Mouse (Mus musculus): Measurements from ENCODE around the gene Ksr2.
A peak's percentile ranks its signal among the peaks of the same experiment; 100 is the strongest.

The Ksr2 gene

DNA sequence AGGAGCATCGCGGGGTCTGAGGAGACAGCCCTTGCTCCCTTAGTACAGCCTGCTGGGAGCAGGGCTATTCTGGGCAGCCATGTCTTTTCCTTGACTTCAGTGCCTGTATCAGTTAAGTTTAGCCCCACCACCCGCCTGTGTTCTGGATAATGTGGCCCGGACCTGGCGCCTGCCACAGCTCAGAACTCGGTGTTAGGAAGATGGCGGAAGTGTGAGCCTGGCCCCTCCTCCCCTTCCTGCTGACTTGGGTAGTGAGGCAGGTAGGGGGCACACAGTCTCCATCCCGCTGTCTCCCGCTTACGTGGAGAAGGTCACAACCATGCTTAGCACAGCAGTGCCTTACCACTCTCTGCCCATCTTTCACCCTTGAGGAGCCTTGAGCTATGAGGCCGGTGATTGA is 68.2 kb downstream of the Ksr2 start:
- DNase-seq (ENCODE audit: low spot score in 2 of 2) = no peak

GRCm38 (mm10) chr5:117485411-117485810 is 71.6 kb downstream of the Ksr2 start:
- no peak for DNase-seq (ENCODE audit: low spot score in 2 of 2)

DNA sequence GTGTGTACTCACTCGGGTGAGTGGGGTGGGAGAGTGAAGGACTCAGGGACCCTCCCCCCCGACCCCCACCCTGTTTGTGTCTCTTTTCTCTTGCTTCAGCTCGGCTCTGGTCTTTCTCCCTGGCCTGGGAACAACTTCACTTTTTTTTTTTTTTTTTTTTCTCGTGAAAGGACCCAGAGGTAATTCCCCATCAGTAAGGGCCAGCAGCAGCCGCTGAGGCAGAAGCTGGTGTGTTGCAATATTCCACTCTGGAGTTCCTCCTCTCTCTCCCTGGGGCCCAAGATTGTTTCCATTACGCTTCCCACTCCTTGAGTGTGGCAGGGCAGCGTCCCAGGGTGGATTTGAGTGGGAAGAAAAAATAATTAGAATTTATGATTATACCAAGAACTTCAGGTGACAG is 72.3 kb downstream of the Ksr2 start:
- DNase-seq (ENCODE audit: low spot score in 2 of 2) = no peak

- DNase-seq (ENCODE audit: low spot score in 2 of 2) = peak in 1 of 2 experiments; percentile 25
Measured at GRCm38 (mm10) chr5:117488155-117488554, 74.4 kb downstream of the Ksr2 start.

DNA sequence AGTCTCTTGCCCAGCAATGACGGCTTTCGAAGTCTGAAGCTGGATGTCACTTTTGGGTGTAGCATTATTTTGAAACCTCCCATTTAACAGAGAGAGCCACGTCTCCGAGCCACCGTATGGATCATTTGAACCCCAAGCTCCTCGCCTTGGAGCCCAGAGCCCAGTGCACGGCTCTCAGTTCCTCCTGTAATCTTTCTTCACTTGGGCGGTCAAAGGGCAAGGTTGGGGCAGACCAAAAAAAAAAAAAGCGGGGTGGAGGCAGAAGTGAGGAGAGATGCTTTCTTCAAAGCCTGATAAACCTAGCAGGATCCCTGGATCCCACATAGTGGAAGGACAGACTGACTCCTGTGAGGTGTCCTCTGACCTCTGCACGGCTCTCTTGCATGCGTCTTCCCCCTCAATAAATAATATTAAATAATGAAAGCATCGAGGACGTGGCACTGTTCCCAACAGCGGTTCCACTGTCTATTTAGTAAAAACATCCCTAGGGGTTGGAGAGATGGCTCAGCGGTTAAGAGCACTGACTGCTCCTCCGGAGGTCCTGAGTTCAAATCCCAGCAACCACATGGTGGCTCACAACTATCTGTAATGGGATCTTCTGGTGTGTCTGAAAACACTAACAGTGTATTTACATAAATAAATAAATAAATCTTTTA is 75.0 kb downstream of the Ksr2 start:
- no peak for DNase-seq (ENCODE audit: low spot score in 2 of 2)

DNA sequence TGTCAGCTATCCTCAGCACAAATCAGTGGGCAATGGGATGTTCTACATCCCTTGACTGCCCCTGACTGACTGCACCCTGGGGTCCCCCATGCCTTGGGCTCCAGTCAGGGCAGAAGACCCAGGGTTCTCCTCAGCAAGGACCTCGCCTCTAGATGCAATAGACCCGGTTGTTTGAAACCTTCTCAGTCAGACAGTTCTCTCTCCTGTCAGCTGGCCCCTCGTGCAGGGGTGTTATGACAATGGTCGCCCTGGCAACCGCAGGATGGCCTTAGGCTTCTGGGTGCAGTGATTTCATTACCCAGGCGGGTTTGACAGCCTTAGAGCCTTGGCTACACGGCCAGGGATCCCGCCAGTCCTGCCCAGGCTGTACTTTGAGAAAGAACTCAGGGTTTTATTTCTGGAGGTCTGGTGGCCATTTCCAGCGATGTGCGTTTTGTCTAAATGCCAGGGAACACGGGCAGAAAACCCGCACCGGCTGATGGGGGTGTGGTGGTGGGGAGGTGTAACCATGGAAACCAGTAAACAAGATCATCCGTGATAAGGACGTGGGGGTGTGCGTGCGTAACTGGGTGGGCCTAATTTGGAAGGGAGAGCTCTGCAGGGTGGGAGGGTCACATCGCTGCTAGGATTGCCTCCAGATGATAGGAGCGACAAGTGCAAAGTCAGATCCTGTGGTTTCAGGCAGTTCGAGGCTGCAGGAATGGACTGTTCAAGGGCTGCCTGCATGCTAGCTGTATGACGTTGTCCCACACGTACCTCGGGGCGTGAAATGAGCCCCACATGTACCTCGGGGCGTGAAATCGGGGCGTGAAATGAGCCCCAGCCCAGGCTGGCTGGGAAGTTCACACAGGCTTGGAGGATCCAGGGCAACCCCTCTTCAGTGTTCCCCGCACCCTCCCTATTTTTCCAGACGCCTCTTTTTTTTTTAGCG is 79.4 kb downstream of the Ksr2 start:
- no peak for DNase-seq (ENCODE audit: low spot score in 2 of 2)

GRCm38 (mm10) chr5:117493947-117494346 is 80.1 kb downstream of the Ksr2 start:
- DNase-seq (ENCODE audit: low spot score in 2 of 2) = peak in 1 of 2 experiments; percentile 36

DNA sequence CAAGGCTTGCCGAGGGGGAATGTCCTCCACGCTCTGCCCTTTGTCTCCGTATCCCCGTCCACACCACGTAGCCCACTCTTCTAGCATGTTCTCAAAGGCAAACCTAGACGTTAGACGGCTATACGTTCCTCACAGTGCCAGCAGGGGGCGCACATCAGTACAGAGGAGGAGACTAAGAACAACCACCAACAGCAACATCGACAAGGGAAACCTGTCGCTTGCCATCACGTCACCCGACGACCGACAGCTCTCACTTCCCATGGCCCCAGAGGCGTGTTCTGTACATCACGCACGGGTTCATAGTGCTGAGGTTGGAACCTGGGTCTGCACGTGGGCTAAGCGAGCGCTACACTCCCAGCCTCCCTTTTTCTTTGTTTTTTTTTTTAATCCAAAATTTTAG is 83.3 kb downstream of the Ksr2 start:
- no peak for DNase-seq (ENCODE audit: low spot score in 2 of 2)

DNA sequence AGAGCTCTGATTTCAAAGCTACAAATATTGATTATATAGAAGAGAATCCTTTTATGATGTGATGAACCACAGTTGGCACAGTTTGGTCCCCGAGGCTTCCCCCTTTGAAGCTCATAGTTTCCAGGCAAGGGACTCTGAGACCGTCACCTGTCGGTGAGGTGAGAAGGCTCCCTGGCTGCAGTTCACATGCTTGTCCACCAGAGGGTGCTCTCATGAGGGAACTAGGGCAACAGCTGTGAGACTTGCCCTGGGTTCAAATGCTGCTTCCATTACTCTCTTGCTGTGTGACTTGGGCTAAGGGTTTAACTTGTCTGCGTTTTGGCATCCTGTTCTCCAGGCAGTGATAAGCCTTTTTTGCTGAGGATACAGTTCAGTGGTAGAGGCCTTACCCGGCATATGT is 88.8 kb downstream of the Ksr2 start:
- no peak for DNase-seq (ENCODE audit: low spot score in 2 of 2)

- DNase-seq (ENCODE audit: low spot score in 2 of 2) = no peak
Measured at GRCm38 (mm10) chr5:117504431-117504830, 90.6 kb downstream of the Ksr2 start.

- peak; percentile 57 to 84 for DNase-seq (ENCODE audit: low spot score in 2 of 2)
Measured at GRCm38 (mm10) chr5:117505204-117505603, 91.4 kb downstream of the Ksr2 start.

DNA sequence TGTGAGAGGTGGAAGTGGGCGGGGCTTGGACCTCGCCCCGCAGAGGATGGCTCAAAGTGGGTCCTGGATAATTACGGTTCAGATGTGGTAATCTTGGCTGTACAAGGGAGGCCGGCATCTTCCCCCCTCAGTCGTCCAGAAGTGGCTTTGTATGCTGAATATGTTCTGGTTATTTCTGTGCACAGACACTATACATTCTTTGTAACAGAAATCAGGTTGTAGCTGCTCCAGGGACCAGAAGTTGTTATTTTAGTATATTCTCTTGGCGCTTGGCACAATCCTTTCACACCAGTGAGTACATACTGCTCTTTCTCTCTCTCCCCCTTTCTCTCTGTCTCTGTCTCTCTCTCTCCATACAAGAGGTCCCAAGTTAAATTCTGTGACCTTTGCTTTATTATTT is 92.0 kb downstream of the Ksr2 start:
- no peak for DNase-seq (ENCODE audit: low spot score in 2 of 2)

DNA sequence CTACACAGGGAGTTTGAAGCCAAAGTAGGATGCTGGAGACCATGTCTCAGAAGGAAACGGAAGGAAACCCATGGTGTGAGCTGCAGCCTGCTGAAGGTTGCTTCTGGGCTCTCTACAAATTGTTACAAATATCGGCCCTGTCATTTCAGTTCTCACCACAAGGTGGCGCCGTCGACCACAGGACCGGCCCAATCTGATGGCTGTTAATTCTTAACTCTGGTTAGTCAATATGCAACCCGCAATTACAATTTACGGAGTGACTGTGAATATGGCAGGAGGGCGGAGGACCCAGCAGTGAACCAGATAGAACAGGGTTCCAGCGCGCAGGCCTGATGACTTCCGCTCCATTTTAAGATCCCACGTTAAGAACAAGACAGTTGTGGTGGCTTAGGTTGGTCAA is 92.6 kb downstream of the Ksr2 start:
- peak; percentile 50 to 84 for DNase-seq (ENCODE audit: low spot score in 2 of 2)

- peak; percentile 42 to 66 for DNase-seq (ENCODE audit: low spot score in 2 of 2)
Measured at GRCm38 (mm10) chr5:117509511-117510375, 95.9 kb downstream of the Ksr2 start.

DNA sequence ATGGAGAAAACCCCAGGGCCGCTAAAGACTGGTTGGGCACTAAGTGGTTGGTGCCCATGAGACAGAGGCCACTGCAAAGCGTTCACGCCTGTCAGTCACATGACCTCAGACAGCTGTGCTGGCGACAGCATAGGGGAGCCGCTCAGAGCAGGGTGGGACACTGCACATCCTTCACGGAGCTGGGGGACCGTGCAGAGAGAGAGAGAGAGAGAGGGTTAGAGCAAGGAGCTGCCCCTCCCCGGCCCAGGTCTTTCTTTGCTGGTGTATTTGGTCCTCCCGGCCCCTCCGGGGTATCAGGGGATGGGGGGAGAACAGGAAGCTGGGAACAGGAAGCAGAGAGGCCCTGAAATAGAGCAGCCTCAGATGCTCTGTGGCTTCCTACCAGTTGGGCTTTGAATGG is 97.1 kb downstream of the Ksr2 start:
- no peak for DNase-seq (ENCODE audit: low spot score in 2 of 2)

- no peak for DNase-seq (ENCODE audit: low spot score in 2 of 2)
Measured at GRCm38 (mm10) chr5:117515396-117515795, 101.6 kb downstream of the Ksr2 start.

DNA sequence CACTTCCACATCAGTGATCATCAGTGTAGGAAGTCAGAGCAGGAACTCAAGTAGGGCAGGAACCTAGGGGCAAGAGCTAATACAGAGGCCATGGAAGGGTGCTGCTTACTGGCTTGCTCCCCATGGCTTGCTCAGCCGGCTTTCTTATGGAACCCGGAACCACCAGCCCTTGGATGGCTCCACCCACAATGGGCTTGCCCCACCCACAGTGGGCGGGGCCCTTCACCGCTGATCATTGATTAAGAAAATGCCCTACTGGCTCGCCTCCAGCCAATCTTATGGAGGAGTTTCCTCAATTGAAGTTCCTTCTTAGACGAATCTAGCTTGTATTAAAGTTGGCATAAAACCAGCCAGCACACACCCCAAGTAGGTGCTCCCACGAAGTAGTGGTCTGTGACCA is 102.1 kb downstream of the Ksr2 start:
- no peak for DNase-seq (ENCODE audit: low spot score in 2 of 2)

DNA sequence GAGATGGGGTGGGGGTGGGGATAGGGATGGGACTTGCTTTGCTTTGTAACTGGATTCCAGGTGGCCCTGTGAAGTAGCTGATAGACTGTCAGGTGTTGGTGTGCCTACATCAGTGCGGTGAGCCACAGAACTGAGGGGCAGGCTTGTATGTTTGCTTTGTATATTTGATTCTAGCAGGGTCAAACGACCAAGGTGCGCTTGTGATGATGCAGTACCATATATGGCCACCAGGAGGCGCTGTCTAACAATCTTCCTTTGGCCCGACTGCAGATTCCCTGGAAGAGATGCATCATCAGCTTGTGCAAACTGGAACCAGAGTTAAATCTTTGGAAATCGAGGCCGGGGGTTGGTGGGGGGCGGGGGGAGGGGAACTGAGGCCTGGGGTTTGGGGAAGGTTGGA is 102.8 kb downstream of the Ksr2 start:
- peak; percentile 37 to 80 for DNase-seq (ENCODE audit: low spot score in 2 of 2)

- DNase-seq (ENCODE audit: low spot score in 2 of 2) = no peak
Measured at GRCm38 (mm10) chr5:117519858-117520495, 106.2 kb downstream of the Ksr2 start.

GRCm38 (mm10) chr5:117521156-117521555 is 107.4 kb downstream of the Ksr2 start:
- DNase-seq (ENCODE audit: low spot score in 2 of 2) = no peak

DNA sequence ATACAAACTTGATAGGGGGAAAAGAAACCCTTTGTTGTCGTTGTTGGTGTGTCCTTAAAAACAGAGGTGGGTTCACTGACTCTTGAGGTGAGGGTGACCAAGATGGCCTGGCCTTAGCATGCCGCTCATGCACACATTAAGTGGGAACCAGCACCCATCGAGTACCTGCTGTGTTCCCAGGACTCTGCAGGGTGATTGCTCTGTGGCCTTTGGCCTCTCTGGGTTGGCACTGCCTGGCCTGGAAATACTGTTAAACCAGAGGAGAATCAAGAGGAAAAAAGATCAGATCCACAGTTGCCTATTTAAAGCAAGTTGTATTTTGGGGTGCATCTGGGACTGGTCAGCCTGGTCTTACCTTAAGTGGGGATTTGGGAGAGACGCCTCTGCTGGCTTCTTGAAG is 107.9 kb downstream of the Ksr2 start:
- no peak for DNase-seq (ENCODE audit: low spot score in 2 of 2)

- no peak for DNase-seq (ENCODE audit: low spot score in 2 of 2)
Measured at GRCm38 (mm10) chr5:117522471-117522870, 108.7 kb downstream of the Ksr2 start.
